Mouse (Mus musculus): ENCODE data around the gene Triobp.

Gene Triobp

GRCm38 (mm10) chr15:79038331-79038730, 90.8 kb downstream of the Triobp start:
- no peak for DNase-seq

GRCm38 (mm10) chr15:79038853-79039252, 91.3 kb downstream of the Triobp start:
- peak; percentile 66 for DNase-seq

- no peak for DNase-seq
Measured at GRCm38 (mm10) chr15:79040501-79041416, 93.2 kb downstream of the Triobp start.

- DNase-seq = no peak
Measured at GRCm38 (mm10) chr15:79041585-79041984, 94.1 kb downstream of the Triobp start, which contains the start of gene Galr3. Gene Galr3 (plus strand): TSS chr15:79041885.

GRCm38 (mm10) chr15:79042721-79043491, 95.4 kb downstream of the Triobp start:
- DNase-seq = peak; percentile 44

GRCm38 (mm10) chr15:79044837-79045236, 97.3 kb downstream of the Triobp start:
- no peak for DNase-seq

GRCm38 (mm10) chr15:79048186-79048585, 100.7 kb downstream of the Triobp start:
- no peak for DNase-seq

- DNase-seq = no peak
Measured at GRCm38 (mm10) chr15:79050160-79050845, 102.8 kb downstream of the Triobp start.

- no peak for DNase-seq
Measured at GRCm38 (mm10) chr15:79050964-79051363, 103.4 kb downstream of the Triobp start.

GRCm38 (mm10) chr15:79051461-79052360, 104.2 kb downstream of the Triobp start:
- DNase-seq = no peak

GRCm38 (mm10) chr15:79052366-79052765, 104.8 kb downstream of the Triobp start:
- no peak for DNase-seq
